Mouse (Mus musculus) cerebellum, adult 2 months (tissue): ENCODE measurements around the gene Med24.

ENCODE experiments used
- CTCF ChIP-seq: fragments of 200-500 bp; IDR thresholded peaks from 2 replicates; pipeline ENCODE4 v1.5.1; 2011; ENCODE audit warnings: low read depth, mild to moderate bottlenecking, control low read depth, low read length, moderate library complexity, borderline replicate concordance; ENCODE audit not compliant: insufficient read depth
- POLR2A ChIP-seq: fragments of 200-500 bp; IDR thresholded peaks from 2 replicates; pipeline ENCODE4 v1.6.1; 2011; ENCODE audit warnings: low read length, control low read depth, borderline replicate concordance; ENCODE audit not compliant: insufficient read depth

GRCm38 (mm10) chr11:98685642-98686041 is 43.6 kb downstream of the Med24 start:
- TF ChIP-seq POLR2A (no peak), CTCF (no peak)
